Mouse (Mus musculus) heart, postnatal 14 days (tissue): ENCODE measurements at regions not wholly inside any gene's neighbourhood (a gene's known extent, or its start where the extent isn't known, plus 50 kb on each side); places are given as distances from the start of the nearest gene placed in this dataset.
"Not testable (repeated sequence)": the region's sequence is repeated elsewhere in the genome, so short reads cannot be mapped to it uniquely, and the experiment has no call there.

Experiments
- DNase-seq, 2 experiments: peaks; one replicate each; pipeline ENCODE4 v3.0.0; 2021 to 2022
- intact Hi-C: fragments of 180-260 bp; cut with DNase I; formaldehyde crosslinking; loops from one replicate; pipeline ENCODE4 v1.15.1; 2025

DNA sequence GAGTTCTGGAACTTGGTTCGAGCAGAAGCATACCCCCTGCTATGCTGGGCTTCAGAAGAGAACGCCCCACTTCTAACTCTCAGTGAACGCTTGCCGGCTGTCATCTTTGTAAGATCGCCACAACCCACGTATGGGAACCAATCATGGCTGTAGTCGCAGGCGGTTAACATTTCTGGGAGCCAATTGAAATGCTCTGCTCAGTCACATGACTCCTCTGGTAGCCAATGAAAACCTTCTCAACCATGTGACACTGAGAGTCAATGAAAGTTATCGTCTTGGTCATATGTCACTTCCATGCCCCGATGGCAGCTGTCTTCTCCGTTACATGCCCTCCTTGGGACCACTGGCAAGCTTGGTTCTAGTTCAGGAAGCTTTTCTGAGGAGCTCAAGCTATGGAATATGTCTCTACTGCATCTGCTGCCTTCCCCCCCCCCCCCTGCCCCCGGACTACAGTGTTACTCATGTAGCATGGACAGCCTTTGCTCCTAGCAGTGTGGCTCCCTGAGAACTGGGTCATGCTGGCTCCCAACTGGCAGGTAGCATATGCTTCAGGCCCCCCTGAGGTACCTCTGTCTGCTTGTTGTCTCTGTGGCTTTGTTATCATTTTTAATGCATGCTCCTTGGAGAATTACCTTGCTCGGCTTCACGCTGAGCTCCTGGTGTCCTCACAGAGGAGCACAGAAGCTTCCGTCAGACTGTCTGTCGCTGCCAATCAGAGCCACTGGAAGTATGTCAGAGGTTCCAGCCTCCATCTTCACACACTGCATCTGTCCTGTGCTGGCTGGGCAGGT lies 122.3 kb upstream of the Ajap1 start:
- intact Hi-C loops = no loop called here
- no peak for DNase-seq

DNA sequence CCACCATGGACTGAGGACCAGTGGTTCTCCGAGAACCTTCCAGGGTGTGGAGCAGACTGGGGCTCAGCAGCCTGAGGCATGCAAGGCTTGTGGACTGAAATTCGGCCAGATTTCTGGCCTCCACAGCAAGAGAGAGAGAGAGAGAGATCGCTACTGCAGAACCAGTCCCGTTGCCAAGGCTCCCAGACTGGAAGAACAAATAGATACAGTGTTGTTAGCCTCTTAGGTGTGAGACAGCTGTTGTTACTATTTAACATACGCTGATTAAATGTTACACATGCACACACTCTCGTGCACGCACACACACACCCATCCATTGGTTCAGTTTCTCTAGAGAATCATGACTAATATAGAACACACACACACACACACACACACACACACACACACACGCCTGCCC lies 133.4 kb upstream of the Ajap1 start:
- intact Hi-C loops = no loop called here
- DNase-seq = no peak

DNA sequence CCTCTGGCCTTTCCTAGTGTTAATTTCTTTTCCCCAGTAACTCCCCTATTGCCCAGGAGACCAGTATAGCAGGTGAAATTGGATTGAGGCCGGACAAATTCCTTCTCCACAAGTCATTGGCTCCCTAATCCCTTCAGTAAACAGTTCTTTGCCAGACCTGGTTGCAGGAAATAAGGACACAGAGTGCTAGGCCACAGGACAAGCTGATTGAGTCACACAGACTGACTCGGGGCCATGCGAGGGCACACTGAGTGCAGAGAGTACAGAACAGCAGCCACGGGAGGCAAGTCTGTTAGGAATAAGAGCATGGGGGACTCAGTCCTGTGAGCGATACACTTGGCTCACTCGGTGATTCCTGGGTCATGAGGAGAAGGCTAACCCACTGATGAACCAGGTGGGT lies 134.3 kb upstream of the Ajap1 start:
- intact Hi-C loops = no loop called here
- DNase-seq = no peak

DNA sequence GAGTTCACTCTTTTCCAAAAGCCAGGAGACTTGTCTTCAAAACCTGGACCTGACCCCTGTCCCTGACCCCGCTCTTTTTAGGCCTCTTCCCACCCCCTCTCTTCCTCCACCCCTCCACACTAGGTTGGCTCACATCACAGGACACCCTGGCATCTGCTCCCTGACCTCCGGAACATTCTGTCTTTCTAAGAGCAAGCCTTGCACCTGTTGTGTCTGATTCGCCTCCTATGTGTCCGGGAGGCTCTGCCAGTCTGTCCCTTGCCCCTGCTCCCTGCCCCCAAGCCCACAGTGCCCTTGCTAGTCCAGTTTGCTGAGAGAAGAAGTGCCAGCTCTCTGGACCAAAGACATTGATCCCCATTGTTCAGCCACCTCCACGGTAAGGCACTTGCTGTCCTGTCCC lies 138.3 kb upstream of the Ajap1 start:
- no peak for DNase-seq
- intact Hi-C loops = no loop called here

DNA sequence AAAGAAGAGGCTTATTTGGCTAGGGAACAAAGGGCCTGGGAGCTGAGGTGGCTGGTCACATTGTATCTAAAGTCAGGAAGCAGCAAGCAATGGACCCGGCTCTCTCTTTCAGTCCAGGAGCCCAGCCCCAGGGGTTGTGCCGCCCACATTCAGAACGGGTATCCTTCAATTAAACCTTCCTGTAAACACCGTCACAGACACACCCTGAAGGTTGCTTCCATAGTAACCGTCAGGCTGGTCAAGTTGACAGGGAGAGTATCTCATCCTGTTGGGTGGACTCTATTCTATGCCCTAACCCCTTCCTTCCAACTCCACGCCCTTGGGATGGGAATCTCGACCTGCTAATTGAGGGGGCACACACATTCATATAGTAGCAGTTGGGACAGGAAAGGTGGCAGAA lies 148.6 kb upstream of the Ajap1 start:
- intact Hi-C loops = no loop called here

DNA sequence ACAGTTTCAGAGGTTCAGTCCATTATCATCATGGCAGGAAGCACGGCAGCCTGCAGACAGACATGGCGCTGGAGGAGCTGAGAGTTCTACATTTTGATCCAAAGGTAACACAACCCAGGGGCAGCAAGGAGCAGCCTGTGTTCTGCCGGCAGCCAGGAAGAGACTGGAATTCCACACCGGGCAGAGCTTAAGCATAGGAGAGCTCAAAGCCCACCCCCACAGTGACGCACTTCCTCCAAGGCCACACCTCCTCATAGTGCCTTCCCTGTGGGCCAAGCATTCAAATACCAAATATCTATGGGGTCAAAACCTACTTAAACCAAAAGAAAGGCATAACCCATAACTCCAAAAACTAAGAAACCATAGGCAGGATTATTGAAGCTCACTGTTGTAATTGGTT lies 149.4 kb upstream of the Ajap1 start:
- intact Hi-C loops = no loop called here
- DNase-seq = no peak

More for the DNA sequence above, 148.6 kb upstream of the Ajap1 start:
- DNase-seq = no peak

DNA sequence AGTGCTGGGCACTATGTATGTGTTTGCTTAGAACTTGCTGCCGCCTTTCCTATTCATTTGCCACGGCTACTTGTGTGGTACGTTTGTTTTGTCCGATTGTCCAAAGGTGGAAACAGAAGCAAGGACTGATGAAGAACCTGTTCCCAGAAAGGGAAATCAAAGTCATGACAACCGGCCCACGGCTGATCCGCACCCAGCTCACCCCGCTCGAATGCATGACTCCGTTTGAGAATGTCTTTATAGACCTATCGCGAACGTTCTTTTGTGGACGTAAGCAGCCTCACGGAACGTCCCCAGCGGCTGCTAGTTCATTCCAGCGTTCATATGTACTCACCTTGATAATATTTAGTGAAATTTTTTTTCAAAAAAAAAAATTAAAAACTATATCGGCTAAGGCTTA lies 149.9 kb upstream of the Ajap1 start:
- intact Hi-C loops = no loop called here
- no peak for DNase-seq

DNA sequence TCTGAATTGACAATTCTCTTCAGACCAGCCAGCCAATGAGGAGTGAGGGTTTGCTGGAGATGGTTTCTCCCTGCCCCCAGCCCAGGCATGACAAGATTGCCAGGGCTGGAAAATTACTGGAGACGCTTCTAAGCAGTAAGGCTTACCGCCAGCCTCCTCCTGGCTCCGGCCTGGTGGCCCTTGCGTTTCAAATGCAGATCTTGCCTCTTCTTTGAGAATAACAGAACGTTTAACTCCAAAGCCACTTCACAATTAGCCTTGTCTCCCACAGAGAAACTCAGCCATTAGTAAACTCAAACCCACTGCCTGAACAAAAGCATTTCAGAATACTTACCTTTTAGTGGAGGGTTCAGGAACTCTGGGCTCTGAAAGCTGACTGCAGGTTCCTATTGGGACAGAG lies 150.6 kb upstream of the Ajap1 start:
- no peak for DNase-seq
- intact Hi-C loops = no loop called here

DNA sequence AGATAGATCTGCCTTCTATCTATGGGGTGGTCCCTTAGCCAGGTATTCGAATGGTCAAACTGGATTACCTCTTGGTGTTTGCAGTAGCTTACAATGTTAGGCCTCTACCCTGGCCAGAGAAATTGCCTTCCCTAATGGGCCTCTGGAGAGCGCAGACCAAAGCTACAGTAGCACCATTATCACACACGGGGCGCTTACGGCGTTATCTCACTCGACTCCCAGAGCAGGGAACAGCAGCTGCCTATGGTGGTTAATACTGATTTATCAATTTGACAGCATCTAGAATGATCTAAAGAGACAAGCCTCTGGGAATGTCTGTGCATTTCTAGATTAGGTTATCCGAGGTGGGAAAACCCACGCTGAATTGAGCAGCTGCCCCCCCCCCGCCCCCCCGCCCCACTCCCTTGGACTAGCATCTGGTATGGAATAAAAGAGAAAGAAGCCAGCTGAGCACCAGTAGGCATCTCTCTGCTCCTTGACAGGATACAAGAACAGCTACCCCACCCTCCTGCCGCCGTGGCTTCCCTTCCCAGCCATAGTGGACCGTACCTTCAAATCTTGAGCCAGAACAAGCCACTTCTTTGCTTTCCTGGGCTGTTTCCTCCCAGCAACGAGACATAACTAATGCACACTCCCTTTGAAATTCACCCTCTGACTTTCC lies 151.7 kb upstream of the Ajap1 start:
- intact Hi-C loops = no loop called here
- DNase-seq = no peak

DNA sequence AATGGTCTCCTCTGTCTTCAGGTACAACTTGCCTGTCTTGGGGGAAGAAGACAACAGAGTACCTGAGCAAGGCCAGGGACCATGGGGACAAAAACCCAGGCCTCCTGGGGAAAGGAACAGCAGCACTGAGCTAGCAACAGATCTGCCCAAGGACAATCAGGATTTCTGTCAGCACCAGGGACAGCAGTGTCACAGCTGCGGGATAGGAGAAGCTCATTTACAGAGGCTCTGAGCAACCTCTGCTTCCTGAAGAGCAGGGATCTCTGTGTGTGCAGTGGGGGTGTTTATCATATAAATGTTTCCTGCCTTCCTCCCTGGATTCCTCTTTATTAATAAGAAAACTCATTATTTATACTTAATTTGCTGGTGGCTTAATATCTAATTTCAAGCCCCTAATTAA lies 155.4 kb upstream of the Ajap1 start:
- intact Hi-C loops = no loop called here
- DNase-seq = no peak

DNA sequence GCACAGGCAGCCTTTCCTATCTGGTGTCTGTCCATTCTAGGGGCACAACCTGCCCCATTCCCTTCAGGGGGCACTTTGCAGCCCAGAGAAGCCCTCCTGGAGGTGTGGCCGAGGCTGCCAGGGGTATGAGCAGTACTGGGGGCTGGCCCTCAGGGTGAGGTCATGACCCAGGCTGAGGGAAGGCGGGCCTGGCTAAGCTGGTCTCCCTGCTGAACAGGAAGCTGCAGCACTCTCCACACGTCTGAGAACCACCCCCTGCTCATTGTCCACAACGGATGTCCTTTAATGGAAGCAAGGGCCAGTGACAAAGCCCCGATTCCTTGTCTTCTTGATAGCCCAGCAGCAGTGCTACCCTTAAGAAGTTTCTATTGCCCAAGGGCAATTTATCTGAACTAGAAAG lies 169.2 kb upstream of the Ajap1 start:
- DNase-seq = no peak
- intact Hi-C loops = no loop called here

DNA sequence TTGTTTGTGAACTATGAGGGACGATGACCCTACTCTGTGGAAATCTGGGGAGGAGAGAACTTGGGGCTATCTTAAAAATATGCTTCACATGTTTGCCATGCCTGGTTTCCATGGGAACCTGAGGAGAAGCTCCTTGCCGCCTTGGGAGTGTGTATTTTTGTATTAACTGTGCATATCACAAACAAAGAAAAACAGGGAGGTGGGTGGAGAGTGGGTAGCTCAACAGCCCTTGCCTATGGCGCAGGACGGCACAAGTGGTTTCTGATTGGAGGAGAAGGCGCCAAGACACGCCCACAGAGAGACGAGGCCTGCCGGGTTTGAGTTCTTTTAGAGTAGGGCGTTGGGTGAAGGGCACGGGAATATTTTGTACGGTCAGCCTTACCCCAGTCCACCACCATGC lies 170.2 kb upstream of the Ajap1 start:
- intact Hi-C loops = no loop called here
- DNase-seq = no peak

DNA sequence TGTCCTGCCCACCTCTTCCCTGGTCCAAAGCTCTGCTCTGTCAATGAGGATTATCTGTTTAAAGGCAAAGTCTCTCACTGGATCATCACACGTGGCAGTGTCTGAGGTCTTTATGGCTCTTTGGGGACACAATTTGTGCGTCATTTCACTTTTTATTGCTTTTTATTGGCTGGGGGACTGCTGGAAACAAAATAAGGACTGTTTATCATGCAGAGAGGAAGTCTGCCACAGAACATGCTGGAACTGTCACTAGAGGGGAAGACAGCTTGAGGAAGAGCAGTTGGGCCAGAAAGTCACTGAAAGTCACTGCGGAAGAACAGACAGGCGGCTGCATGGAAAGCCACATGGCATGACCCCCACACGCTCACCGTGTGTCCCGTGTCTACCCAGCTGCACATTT lies 180.1 kb upstream of the Ajap1 start:
- intact Hi-C loops = no loop called here
- peak in 1 of 2 experiments; percentile 4 for DNase-seq

DNA sequence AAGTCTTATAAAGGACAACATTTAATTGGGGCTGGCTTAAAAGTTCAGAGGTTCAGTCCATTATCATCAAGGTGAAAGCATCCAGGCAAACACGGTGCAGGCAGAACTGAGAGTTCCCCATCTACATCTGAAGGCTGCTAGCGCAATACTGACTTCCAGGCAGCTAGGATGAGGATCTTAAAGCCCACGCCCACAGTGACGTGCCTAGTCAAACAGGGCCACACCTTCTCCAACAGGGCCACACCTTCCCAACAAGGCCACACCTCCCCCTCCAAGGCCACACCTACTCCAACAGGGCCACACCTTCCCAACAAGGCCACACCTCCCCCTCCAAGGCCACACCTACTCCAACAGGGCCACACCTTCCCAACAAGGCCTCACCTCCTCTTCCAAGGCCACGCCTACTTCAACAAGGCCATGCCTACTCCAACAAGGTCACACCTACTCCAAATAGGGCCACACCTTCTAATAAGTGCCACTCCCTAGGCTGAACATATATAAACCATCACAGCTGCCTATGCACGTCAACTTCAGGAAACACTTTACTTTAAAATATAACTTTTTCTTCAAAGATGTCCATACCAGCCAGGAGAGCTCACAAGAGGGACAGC lies 184.1 kb upstream of the Ajap1 start:
- DNase-seq, intact Hi-C loops: not testable (repeated sequence)

DNA sequence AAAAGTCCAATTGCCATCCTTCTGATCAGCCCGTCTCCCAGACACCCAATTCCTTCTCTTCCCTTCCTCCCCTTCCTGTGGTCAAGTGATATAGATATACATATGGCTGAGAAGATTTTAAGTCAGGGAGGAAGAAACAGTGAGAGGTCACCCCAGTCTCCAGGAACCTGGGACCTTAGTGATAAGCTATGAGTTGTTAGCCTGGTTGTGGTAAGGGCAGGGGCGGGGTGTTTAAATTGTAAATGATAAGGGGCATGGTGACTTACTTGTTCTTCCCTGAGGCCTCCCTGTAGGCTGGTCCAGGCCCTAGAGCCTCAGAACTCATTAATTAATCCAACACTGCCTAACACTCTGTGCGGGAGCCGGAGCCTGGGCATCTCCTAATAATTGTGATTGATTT lies 186.5 kb upstream of the Ajap1 start:
- DNase-seq = no peak
- intact Hi-C loops = no loop called here

DNA sequence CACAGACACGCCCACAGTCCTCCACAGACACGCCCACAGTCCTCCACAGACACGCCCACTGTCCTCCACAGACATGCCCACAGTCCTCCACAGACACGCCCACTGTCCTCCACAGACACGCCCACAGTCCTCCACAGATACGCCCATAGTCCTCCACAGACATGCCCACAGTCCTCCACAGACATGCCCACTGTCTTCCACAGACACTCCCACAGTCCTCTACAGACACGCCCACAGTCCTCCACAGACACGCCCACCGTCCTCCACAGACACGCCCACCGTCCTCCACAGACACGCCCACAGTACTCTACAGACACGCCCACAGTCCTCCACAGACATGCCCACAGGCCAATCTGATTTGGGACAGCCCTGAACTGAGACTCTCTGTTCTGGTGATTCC lies 187.6 kb upstream of the Ajap1 start:
- intact Hi-C loops = no loop called here
- no peak for DNase-seq

DNA sequence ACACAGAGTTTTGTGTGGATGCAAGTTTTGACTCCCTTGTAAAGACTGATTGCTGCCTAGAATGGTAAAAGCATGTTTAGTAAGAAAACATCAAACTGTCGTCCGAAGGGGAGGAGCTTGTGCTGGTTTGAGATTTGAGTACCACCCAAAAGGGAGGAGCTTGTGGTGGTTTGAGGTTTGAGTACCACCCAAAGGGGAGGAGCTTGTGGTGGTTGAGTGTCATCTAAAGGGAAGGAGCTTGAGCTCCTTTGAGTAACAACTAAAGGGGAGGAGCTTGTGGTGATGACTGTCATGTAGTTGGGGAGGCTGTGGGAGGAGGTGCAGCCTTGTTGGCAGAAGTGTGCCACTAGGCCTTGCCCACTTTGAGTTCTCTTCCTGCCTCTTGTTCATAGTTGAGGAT lies 192.8 kb upstream of the Ajap1 start:
- DNase-seq = no peak
- intact Hi-C loops = no loop called here

DNA sequence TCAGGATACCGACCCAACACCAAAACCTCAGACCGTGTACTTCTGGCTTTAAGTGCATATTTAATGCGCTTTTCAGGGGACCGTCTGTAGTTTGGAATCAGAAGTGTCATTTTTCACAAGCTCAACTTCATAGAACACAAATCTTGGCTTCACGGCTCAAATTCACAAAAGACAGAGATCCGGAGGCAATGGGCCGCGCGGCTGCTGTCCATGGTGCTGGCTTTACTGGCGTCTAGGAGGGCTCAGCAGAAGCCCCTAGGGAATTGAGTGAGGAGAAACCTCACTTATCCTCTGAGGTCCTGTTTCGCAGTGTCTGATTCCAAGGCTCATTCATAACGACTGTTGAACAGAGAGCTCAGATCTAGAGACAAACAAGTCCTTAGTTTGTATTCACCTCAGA lies 196.5 kb upstream of the Ajap1 start:
- peak; percentile 27 to 47 for DNase-seq
- intact Hi-C loops = no loop called here

DNA sequence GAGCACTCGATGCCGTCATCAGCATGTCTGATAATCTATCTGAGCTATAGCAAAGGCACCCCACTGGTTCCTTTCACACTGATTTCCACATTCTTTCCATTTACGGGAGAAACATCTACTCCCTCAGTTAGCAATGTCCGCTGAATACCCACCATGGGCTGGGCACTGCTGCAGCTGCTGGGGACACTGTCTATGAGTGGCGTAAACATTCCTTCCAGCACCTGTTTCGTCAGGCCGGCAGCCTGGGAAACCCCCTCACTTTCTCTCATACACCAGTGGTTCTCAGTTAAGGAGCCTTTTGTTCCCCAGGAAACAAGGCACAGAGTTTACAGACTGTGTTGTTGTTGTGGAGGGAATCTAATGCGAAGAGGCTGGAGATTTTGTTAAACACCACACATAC lies 205.8 kb upstream of the Ajap1 start:
- no peak for DNase-seq
- intact Hi-C loops = no loop called here

DNA sequence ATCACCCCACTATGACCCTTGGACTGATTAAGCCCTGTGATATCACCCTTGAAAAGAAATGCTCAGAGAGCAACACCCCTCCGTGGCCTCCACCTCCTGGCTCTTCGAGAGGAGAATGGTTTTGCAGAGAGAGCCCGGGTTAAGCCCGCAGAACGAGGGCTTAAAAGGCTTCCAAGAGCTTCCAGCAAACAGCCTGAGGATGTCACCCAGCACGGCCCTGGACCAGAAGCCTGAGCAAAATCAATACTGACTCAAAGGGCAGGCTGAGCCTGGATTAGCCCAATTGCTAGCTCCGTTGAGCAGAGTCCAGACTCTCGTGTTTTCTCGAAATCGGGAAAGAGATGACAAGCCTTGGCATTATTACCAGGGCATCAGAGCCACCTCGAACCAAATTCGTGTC lies 211.3 kb upstream of the Ajap1 start:
- intact Hi-C loops = no loop called here
- DNase-seq = no peak

DNA sequence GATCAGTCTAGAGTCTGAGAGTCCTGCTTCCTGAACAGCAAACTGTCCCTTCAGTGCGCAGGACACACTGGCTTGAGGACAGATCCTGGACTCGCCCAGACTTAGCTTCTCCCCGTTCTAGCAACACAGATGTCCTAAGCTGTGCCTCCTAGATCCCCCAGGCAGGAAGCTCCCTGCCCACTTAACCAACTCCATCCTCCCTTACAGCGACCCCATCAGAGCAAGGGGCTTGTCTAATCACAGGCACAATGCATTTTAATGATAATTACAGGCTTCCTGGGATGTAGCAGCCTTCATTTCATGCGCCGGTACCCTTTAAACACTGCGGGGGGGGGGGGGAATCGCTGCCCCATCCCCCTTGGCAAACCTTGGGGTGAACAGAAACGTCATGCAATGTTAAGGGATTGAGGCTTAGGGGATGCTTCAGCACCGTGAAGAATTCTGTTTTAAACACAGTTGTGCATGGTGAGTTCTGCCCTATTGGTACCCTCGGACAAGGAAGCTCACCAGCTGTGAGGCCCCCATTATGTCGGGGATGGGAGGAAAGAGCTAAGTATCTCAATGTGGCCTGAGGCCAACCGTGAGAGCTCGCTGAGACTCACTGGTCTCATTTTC lies 213.9 kb upstream of the Ajap1 start:
- DNase-seq = no peak
- intact Hi-C loops = no loop called here

DNA sequence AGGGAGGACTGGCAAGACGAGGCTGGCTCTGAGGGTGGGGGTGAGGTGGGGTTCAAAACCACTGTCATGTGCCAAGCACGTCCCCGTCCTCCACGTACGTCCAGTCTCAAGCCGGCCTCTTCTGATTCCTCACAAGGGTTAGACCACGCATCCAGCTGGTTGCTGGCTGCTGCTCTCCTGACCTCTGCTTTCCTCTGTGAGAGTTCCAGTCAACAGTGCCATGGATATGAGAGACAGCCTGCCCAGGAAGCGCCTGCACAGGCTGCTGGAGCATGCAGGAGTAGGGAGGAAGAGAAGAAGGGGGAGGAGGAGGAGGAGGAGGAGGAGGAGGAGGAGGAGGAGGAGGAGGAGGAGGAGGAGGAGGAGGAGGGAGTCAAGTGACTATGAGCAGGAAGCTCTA lies 224.6 kb upstream of the Ajap1 start:
- no peak for DNase-seq
- intact Hi-C loops = no loop called here
